Mouse (Mus musculus) CH12.LX (cell line): ENCODE measurements around the gene I0C0044D17Rik. TPM values are rescaled to one million over a fixed set of nuclear protein-coding genes. Genes with fewer than 3 reads are reported as not detected.

ENCODE experiments used
- DNase-seq: peaks from one replicate; pipeline ENCODE4 v3.0.0-alpha.2; 2013; ENCODE audit errors: extremely low read depth
- H3K27ac ChIP-seq: 2 replicates; pipeline ENCODE4 v1.5.1; 2012; ENCODE audit warnings: low read depth, mild to moderate bottlenecking, control low read depth, moderate library complexity; ENCODE audit not compliant: insufficient read depth
- H3K27me3 ChIP-seq: replicated peaks from 2 replicates; pipeline ENCODE3; 2012; ENCODE audit warnings: inconsistent platforms
- H3K36me3 ChIP-seq, 2 experiments: replicated peaks in 1 of 2; 2 replicates each; pipeline versions ENCODE3 to v1.6.1; 2012; ENCODE audit warnings: inconsistent platforms in 1 of 2, low read length in 1 of 2, mild to moderate bottlenecking in 1 of 2, mixed read lengths in 1 of 2, moderate library complexity in 1 of 2; ENCODE audit not compliant: control insufficient read depth in 1 of 2, insufficient read depth in 1 of 2
- H3K4me1 ChIP-seq, 2 experiments: 2 replicates each; pipeline ENCODE4 v1.6.1; 2012; ENCODE audit warnings: inconsistent platforms in 1 of 2, moderate library complexity in 1 of 2; ENCODE audit not compliant: insufficient read depth in 2 of 2, control insufficient read depth in 1 of 2
- H3K4me2 ChIP-seq: 2 replicates; pipeline ENCODE4 v1.6.1; 2012; ENCODE audit warnings: low read depth, mild to moderate bottlenecking, control low read depth; ENCODE audit not compliant: poor library complexity, insufficient read depth, severe bottlenecking
- H3K4me3 ChIP-seq, 3 experiments: fragments of 150-350 bp in 1 of 3; sonication (generic) in 1 of 3; replicated peaks in 1 of 3; 2 replicates each; pipeline versions ENCODE3 to v1.5.1; 2011 to 2012; ENCODE audit warnings: low read depth in 2 of 3, low read length in 2 of 3, mild to moderate bottlenecking in 2 of 3, moderate library complexity in 2 of 3, control low read depth in 1 of 3, improper control_type of control experiment in 1 of 3, inconsistent platforms in 1 of 3, mixed read lengths in 1 of 3; ENCODE audit not compliant: poor library complexity in 1 of 3
- H3K79me2 ChIP-seq: replicated peaks from 2 replicates; pipeline ENCODE4 v1.6.1; 2012; ENCODE audit warnings: mild to moderate bottlenecking, moderate library complexity; ENCODE audit not compliant: control insufficient read depth, poor library complexity, insufficient read depth, severe bottlenecking; ENCODE audit errors: extremely low read depth
- H3K9ac ChIP-seq: 2 replicates; pipeline ENCODE4 v1.6.1; 2012; ENCODE audit warnings: low read depth, mild to moderate bottlenecking, control low read depth, moderate library complexity; ENCODE audit not compliant: insufficient read depth
- H3K9me3 ChIP-seq: replicated peaks from 2 replicates; pipeline ENCODE3; 2012; ENCODE audit warnings: low read length, inconsistent platforms, mixed read lengths
- BHLHE40 ChIP-seq: IDR thresholded peaks from 2 replicates; pipeline ENCODE4 v1.6.1; 2011; ENCODE audit warnings: mild to moderate bottlenecking, low read depth, low read length, improper control_type of control experiment
- CHD2 ChIP-seq: IDR thresholded peaks from 2 replicates; pipeline ENCODE4 v1.6.1; 2011; ENCODE audit warnings: low read length, improper control_type of control experiment
- CTCF ChIP-seq, 2 experiments: IDR thresholded peaks in 1 of 2; conservative IDR thresholded peaks in 1 of 2; 2 replicates each; pipeline ENCODE4 v1.5.1; 2011 to 2012; ENCODE audit warnings: low read depth in 2 of 2, low read length in 2 of 2, improper control_type of control experiment in 1 of 2, inconsistent platforms in 1 of 2, mild to moderate bottlenecking in 1 of 2, moderate library complexity in 1 of 2
- EP300 ChIP-seq: IDR thresholded peaks from 2 replicates; pipeline ENCODE4 v1.6.1; 2011; ENCODE audit warnings: low read length, improper control_type of control experiment
- GABPA ChIP-seq: IDR thresholded peaks from 2 replicates; pipeline ENCODE4 v1.6.1; 2012; ENCODE audit warnings: low read depth, low read length, improper control_type of control experiment, inconsistent platforms; ENCODE audit not compliant: insufficient replicate concordance
- HCFC1 ChIP-seq: IDR thresholded peaks from 2 replicates; pipeline ENCODE4 v1.6.1; 2012; ENCODE audit warnings: low read depth, mild to moderate bottlenecking, inconsistent platforms, low read length, improper control_type of control experiment
- IRF4 ChIP-seq: IDR thresholded peaks from 2 replicates; pipeline ENCODE4 v1.6.1; 2014; ENCODE audit warnings: low read depth, mild to moderate bottlenecking, inconsistent platforms, low read length, improper control_type of control experiment
- JUN ChIP-seq: IDR thresholded peaks from 2 replicates; pipeline ENCODE4 v1.6.1; 2011; ENCODE audit warnings: low read depth, mild to moderate bottlenecking, low read length, improper control_type of control experiment, moderate library complexity; ENCODE audit not compliant: insufficient read depth
- JUND ChIP-seq: conservative IDR thresholded peaks from 2 replicates; pipeline ENCODE4 v1.6.1; 2011; ENCODE audit warnings: low read depth, low read length, improper control_type of control experiment
- KAT2A ChIP-seq: IDR thresholded peaks from 2 replicates; pipeline ENCODE4 v1.6.1; 2012; ENCODE audit warnings: low read length, improper control_type of control experiment, inconsistent platforms; ENCODE audit not compliant: insufficient replicate concordance
- MAFK ChIP-seq: IDR thresholded peaks from 2 replicates; pipeline ENCODE4 v1.6.1; 2011; ENCODE audit warnings: low read length, improper control_type of control experiment; ENCODE audit not compliant: insufficient replicate concordance
- MEF2A ChIP-seq: IDR thresholded peaks from 2 replicates; pipeline ENCODE4 v1.6.1; 2014; ENCODE audit warnings: low read depth, mild to moderate bottlenecking, inconsistent platforms, low read length, improper control_type of control experiment, borderline replicate concordance
- NELFE ChIP-seq: IDR thresholded peaks from 2 replicates; pipeline ENCODE4 v1.6.1; 2011; ENCODE audit warnings: low read depth, low read length, improper control_type of control experiment
- NRF1 ChIP-seq: IDR thresholded peaks from 2 replicates; pipeline ENCODE4 v1.6.1; 2014; ENCODE audit warnings: low read depth, mild to moderate bottlenecking, inconsistent platforms, low read length, improper control_type of control experiment, moderate library complexity
- POLR2AphosphoS2 ChIP-seq: IDR thresholded peaks from 2 replicates; pipeline ENCODE4 v1.6.1; 2011; ENCODE audit warnings: low read depth, low read length, improper control_type of control experiment
- TBP ChIP-seq: conservative IDR thresholded peaks from 2 replicates; pipeline ENCODE4 v1.6.1; 2011; ENCODE audit warnings: low read depth, low read length, improper control_type of control experiment
- TCF12 ChIP-seq: IDR thresholded peaks from 2 replicates; pipeline ENCODE4 v1.6.1; 2014; ENCODE audit warnings: low read depth, mild to moderate bottlenecking, inconsistent platforms, low read length, improper control_type of control experiment
- UBTF ChIP-seq: IDR thresholded peaks from 2 replicates; pipeline ENCODE4 v1.6.1; 2012; ENCODE audit warnings: low read depth, mild to moderate bottlenecking, inconsistent platforms, low read length, improper control_type of control experiment, moderate library complexity
- USF2 ChIP-seq: conservative IDR thresholded peaks from 2 replicates; pipeline ENCODE4 v1.6.1; 2011; ENCODE audit warnings: low read depth, low read length, improper control_type of control experiment
- ZKSCAN1 ChIP-seq: IDR thresholded peaks from 2 replicates; pipeline ENCODE4 v1.6.1; 2012; ENCODE audit warnings: low read depth, inconsistent platforms, low read length, improper control_type of control experiment, borderline replicate concordance
- ZNF384 ChIP-seq: IDR thresholded peaks from 2 replicates; pipeline ENCODE4 v1.6.1; 2012; ENCODE audit warnings: low read depth, low read length, improper control_type of control experiment, inconsistent platforms
- dilution Hi-C: fragments of 300-500 bp; cut with MboI; formaldehyde crosslinking; loops from 2 replicates; pipeline ENCODE4 v1.14.3; 2020; ENCODE audit warnings: low sequenced_read_pairs; ENCODE audit not compliant: extremely low pct_unique_long_range_greater_than_20kb, extremely low pct_ligation_motif_present
- in situ Hi-C: fragments of 300-500 bp; cut with MboI; formaldehyde crosslinking; loops from 3 replicates; pipeline ENCODE4 v1.14.3; 2019; ENCODE audit warnings: low sequenced_read_pairs, low pct_ligation_motif_present, low pct_unique_long_range_greater_than_20kb, mixed read lengths
- polyA plus RNA-seq: library from polyadenylated mRNA; unstranded; fragments of >175 nt; gene quantifications from 2 replicates; pipeline ENCODE4 v1.2.1, GENCODE M21; 2012; ENCODE audit warnings: low read depth; ENCODE audit not compliant: insufficient read length
- total RNA-seq, 2 experiments: library from RNA; depleted of rRNA; stranded (reverse); fragments of 300-350 nt in 1 of 2; fragments of >200 nt in 1 of 2; gene quantifications; 2 replicates each; pipeline ENCODE4 v1.2.3; 2012 to 2014

The I0C0044D17Rik gene
- total and polyA plus RNA-seq, 3 experiments = not detected

- dilution Hi-C loops (no loop called here), in situ Hi-C loops (no loop called here)
- H3K27me3 ChIP-seq = no peaks in the 10 kb centered on the region
- H3K4me1 ChIP-seq = no peaks in the 10 kb centered on the region
- H3K36me3 ChIP-seq = no peaks in the 10 kb centered on the region
- H3K27ac ChIP-seq = no peak overlapping the region
- peaks cover 69% of the 10 kb centered on the region for H3K9me3 ChIP-seq
- H3K79me2 ChIP-seq = no peaks in the 10 kb centered on the region
- TF ChIP-seq ZNF384 = no peak
- TF ChIP-seq NRF1 = no peak
- TF ChIP-seq MAFK = no peak
- TF ChIP-seq ZKSCAN1 = no peak
- TF ChIP-seq TCF12 = no peak
- no peak for TF ChIP-seq EP300
- TF ChIP-seq UBTF = no peak
- no peak for TF ChIP-seq JUN
- no peak for DNase-seq
- H3K4me2 ChIP-seq = no peak overlapping the region
- no peak overlapping the region for H3K9ac ChIP-seq
- H3K4me3 ChIP-seq = no peak overlapping the region
Measured at GRCm38 (mm10) chr4:98846396-98846795, 22.8 kb upstream of the I0C0044D17Rik start.

GRCm38 (mm10) chr4:98845687-98846125 lies 22.1 kb upstream of the I0C0044D17Rik start:
- Histone ChIP-seq H3K9ac (no peak overlapping the region), H3K27me3 (no peaks in the 10 kb centered on the region), H3K9me3 (peaks cover 76% of the 10 kb centered on the region), H3K27ac (no peak overlapping the region), H3K4me1 (no peaks in the 10 kb centered on the region), H3K36me3 (no peaks in the 10 kb centered on the region), H3K4me2 (no peak overlapping the region), H3K79me2 (no peaks in the 10 kb centered on the region), H3K4me3 (no peak overlapping the region)
- DNase-seq = no peak
- in situ Hi-C loops (no loop called here), dilution Hi-C loops (no loop called here)
- TF ChIP-seq KAT2A = no peak
- TF ChIP-seq POLR2AphosphoS2 = no peak
- no peak for TF ChIP-seq GABPA
- TF ChIP-seq CHD2 = no peak
- no peak for TF ChIP-seq IRF4
- TF ChIP-seq UBTF = no peak
- no peak for TF ChIP-seq NELFE

- H3K4me3 ChIP-seq = no peak overlapping the region
- H3K9me3 ChIP-seq = peaks cover 81% of the 10 kb centered on the region
- TF ChIP-seq TBP (no peak), USF2 (no peak), MEF2A (no peak), ZKSCAN1 (no peak), HCFC1 (no peak), CTCF (conservative IDR thresholded peaks at IDR 0.05 in 1 of 2, IDR thresholded peaks at IDR 0.05 in 1 of 2; ENCODE audit: low read depth in 2 of 2, low read length in 2 of 2) (no peak), BHLHE40 (no peak), JUND (no peak)
- H3K4me2 ChIP-seq = no peak overlapping the region
- H3K27ac ChIP-seq = no peak overlapping the region
- no peaks in the 10 kb centered on the region for H3K79me2 ChIP-seq
- H3K36me3 ChIP-seq = no peaks in the 10 kb centered on the region
- DNase-seq = no peak
- no peak overlapping the region for H3K9ac ChIP-seq
- dilution Hi-C loops (no loop called here), in situ Hi-C loops (no loop called here)
- no peaks in the 10 kb centered on the region for H3K27me3 ChIP-seq
- no peaks in the 10 kb centered on the region for H3K4me1 ChIP-seq
Measured at GRCm38 (mm10) chr4:98845201-98845600, 21.6 kb upstream of the I0C0044D17Rik start.
